ENCODE assay signal across 21 mouse cellular contexts in the genomic region with DNA sequence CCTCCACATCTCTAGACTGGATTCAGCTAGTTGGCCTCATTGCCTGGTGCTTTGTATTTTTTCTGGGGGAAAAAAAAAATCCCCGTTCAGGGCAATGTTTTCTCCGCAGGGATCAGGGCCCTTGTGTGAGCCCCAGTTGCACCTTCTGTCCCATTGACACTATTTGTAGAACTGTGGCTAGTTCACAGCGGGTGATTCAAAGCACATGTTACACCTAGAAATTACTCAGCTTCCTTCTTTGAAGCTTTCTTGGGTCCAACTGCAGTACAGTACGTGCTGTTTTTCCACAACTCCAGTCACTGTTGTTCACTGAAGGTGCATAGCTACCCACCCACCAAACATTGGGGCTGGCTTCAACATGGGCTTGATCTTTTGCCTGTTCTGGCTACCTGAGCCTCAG. TPM values are rescaled to one million over a fixed set of nuclear protein-coding genes. Genes with fewer than 3 reads are reported as not detected.
"Had no signal": no experiment of that assay in that cellular context is flagged by ENCODE, and none has a peak within 500 bp of the region (broad histone marks: within the 10 kb centered on the region; RNA-seq: fewer than 3 reads in every experiment).

No protein-coding gene starts in this region.

- H3K36me3 ChIP-seq: lung, embryonic 15.5 days; midbrain, embryonic 13.5 days; midbrain, embryonic 15.5 days; neural tube, embryonic 12.5 days; stomach, embryonic 15.5 days had no signal

- H3K27me3 ChIP-seq: lung, embryonic 15.5 days; midbrain, embryonic 13.5 days; midbrain, embryonic 15.5 days; neural tube, embryonic 12.5 days; stomach, embryonic 15.5 days had no signal

- DNase-seq: lung, adult 2 months; lung, postnatal 14 days; lung, postnatal 36 days; right cerebral cortex, postnatal 14 days; thymus, adult 2 months; thymus, postnatal 25 days; thymus, postnatal 4 days had no signal

- H3K9ac ChIP-seq: lung, embryonic 15.5 days; midbrain, embryonic 13.5 days; midbrain, embryonic 15.5 days; neural tube, embryonic 12.5 days; stomach, embryonic 15.5 days had no signal

- H3K4me3 ChIP-seq: lung, embryonic 15.5 days; megakaryocyte, embryonic 14.5 days; midbrain, embryonic 13.5 days; midbrain, embryonic 15.5 days; neural tube, embryonic 12.5 days; stomach, embryonic 15.5 days had no signal

- H3K4me2 ChIP-seq: lung, embryonic 15.5 days; midbrain, embryonic 11.5 days; midbrain, embryonic 13.5 days; midbrain, embryonic 15.5 days; neural tube, embryonic 12.5 days; stomach, embryonic 15.5 days had no signal

- H3K27ac ChIP-seq: lung, embryonic 15.5 days; macrophage; midbrain, embryonic 13.5 days; midbrain, embryonic 15.5 days; neural tube, embryonic 12.5 days; stomach, embryonic 15.5 days; stomach, postnatal 0 days had no signal

- H3K9me3 ChIP-seq: lung, embryonic 15.5 days; megakaryocyte, embryonic 14.5 days; midbrain, embryonic 13.5 days; midbrain, embryonic 15.5 days; neural tube, embryonic 12.5 days; stomach, embryonic 15.5 days had no signal

- H3K4me1 ChIP-seq: midbrain, embryonic 13.5 days; midbrain, embryonic 15.5 days; neural tube, embryonic 12.5 days had no signal

RNA-seq across cellular contexts. Expression of a gene that starts 9.1 kb away (rescaled TPM):
- total RNA-seq: megakaryocyte progenitor cell, adult 5-6 weeks; monocyte, adult 5-6 weeks; neutrophil, adult 5-6 weeks had no signal
- polyA plus RNA-seq: midbrain, embryonic 11.5 days; neural tube, embryonic 12.5 days; spleen, adult 2 months; urinary bladder, adult 2 months had no signal
